Mouse (Mus musculus): ENCODE data around the gene Zfp787. TPM values are rescaled to one million over a fixed set of nuclear protein-coding genes. Genes with fewer than 3 reads are reported as not detected.
"Not testable (repeated sequence)": the region's sequence is repeated elsewhere in the genome, so short reads cannot be mapped to it uniquely, and the experiment has no call there.

Zfp787 gene
- polyA plus RNA-seq, 1 experiment from 2014 or later, result 14.6 TPM

GRCm38 (mm10) chr7:6121128-6121527, 34.7 kb downstream of the Zfp787 start:
- not testable (repeated sequence) for H3K4me3 ChIP-seq (ENCODE audit: low read depth, low read length); H3K9me3 ChIP-seq (ENCODE audit: control insufficient read depth, low read length); H3K27me3 ChIP-seq (replicated peaks; ENCODE audit: control insufficient read depth, insufficient read depth, low read length); H3K4me2 ChIP-seq (ENCODE audit: low read length); H3K27ac ChIP-seq (ENCODE audit: low read depth); H3K4me1 ChIP-seq (replicated peaks; ENCODE audit: control insufficient read depth, insufficient read depth, low read length); ATAC-seq (replicated peaks; ENCODE audit: low FRiP score, low TSS enrichment, low read depth); DNase-seq (ENCODE audit: low spot score); H3K36me3 ChIP-seq (ENCODE audit: control insufficient read depth, insufficient read depth, low read length); H3K9ac ChIP-seq (ENCODE audit: low read length)
- WGBS, result 55% methylated on average over 1 of the region's 1 CpGs

- not testable (repeated sequence) for H3K27me3 ChIP-seq (replicated peaks; ENCODE audit: control insufficient read depth, insufficient read depth, low read length); H3K9ac ChIP-seq (ENCODE audit: low read length); H3K4me2 ChIP-seq (ENCODE audit: low read length); H3K4me3 ChIP-seq (ENCODE audit: low read depth, low read length); H3K27ac ChIP-seq (ENCODE audit: low read depth); ATAC-seq (replicated peaks; ENCODE audit: low FRiP score, low TSS enrichment, low read depth); H3K36me3 ChIP-seq (ENCODE audit: control insufficient read depth, insufficient read depth, low read length); DNase-seq (ENCODE audit: low spot score); H3K9me3 ChIP-seq (ENCODE audit: control insufficient read depth, low read length); H3K4me1 ChIP-seq (replicated peaks; ENCODE audit: control insufficient read depth, insufficient read depth, low read length)
- WGBS, result 73% methylated on average over 2 of the region's 2 CpGs
Measured at GRCm38 (mm10) chr7:6120104-6120503, 35.7 kb downstream of the Zfp787 start.

- ATAC-seq (replicated peaks; ENCODE audit: low FRiP score, low TSS enrichment, low read depth), result no peak
- Histone ChIP-seq H3K9me3 (ENCODE audit: control insufficient read depth, low read length) (no peaks in the 10 kb centered on the region), H3K27ac (ENCODE audit: low read depth) (no peak overlapping the region), H3K36me3 (ENCODE audit: control insufficient read depth, insufficient read depth, low read length) (no peaks in the 10 kb centered on the region), H3K4me3 (ENCODE audit: low read depth, low read length) (no peak overlapping the region), H3K9ac (ENCODE audit: low read length) (no peak overlapping the region), H3K4me1 (replicated peaks; ENCODE audit: control insufficient read depth, insufficient read depth, low read length) (no peaks in the 10 kb centered on the region), H3K4me2 (ENCODE audit: low read length) (no peak overlapping the region), H3K27me3 (replicated peaks; ENCODE audit: control insufficient read depth, insufficient read depth, low read length) (no peaks in the 10 kb centered on the region)
- no peak for DNase-seq (ENCODE audit: low spot score)
- 75% methylated on average over 3 of the region's 3 CpGs for WGBS
Measured at GRCm38 (mm10) chr7:6119501-6119900, 36.3 kb downstream of the Zfp787 start.

Other genes starting within 250 kb of the Zfp787 start
- gene Vmn1r65, start 145.0 kb downstream of the Zfp787 start, polyA plus RNA-seq (2014; fragmentation: Nextera tagmentation; extraction: Ambion mirVana), result not detected in 2 replicates
- not detected in 2 replicates for gene Nlrp4c, start 110.8 kb downstream of the Zfp787 start, polyA plus RNA-seq (2014; fragmentation: Nextera tagmentation; extraction: Ambion mirVana)
- 49.9 and 54.0 TPM in 2 replicates for gene Zfp444, start 16.2 kb upstream of the Zfp787 start, polyA plus RNA-seq (2014; fragmentation: Nextera tagmentation; extraction: Ambion mirVana)
- not detected in 2 replicates for gene Galp, start 41.1 kb upstream of the Zfp787 start, polyA plus RNA-seq (2014; fragmentation: Nextera tagmentation; extraction: Ambion mirVana)
- not detected in 2 replicates for gene Zscan5b, start 66.3 kb upstream of the Zfp787 start, polyA plus RNA-seq (2014; fragmentation: Nextera tagmentation; extraction: Ambion mirVana)
- gene Epp13, start 96.7 kb upstream of the Zfp787 start, polyA plus RNA-seq (2014; fragmentation: Nextera tagmentation; extraction: Ambion mirVana), result not detected in 2 replicates
- 5.7 and 7.9 TPM in 2 replicates for gene Zfp667, start 130.6 kb upstream of the Zfp787 start, polyA plus RNA-seq (2014; fragmentation: Nextera tagmentation; extraction: Ambion mirVana)
- 4.0 and 5.3 TPM in 2 replicates for gene Zfp583, start 175.3 kb upstream of the Zfp787 start, polyA plus RNA-seq (2014; fragmentation: Nextera tagmentation; extraction: Ambion mirVana)
- 1.5 and 2.1 TPM in 2 replicates for gene Gm3854, start 187.8 kb upstream of the Zfp787 start, polyA plus RNA-seq (2014; fragmentation: Nextera tagmentation; extraction: Ambion mirVana)
- gene Zfp78, start 207.3 kb upstream of the Zfp787 start, polyA plus RNA-seq (2014; fragmentation: Nextera tagmentation; extraction: Ambion mirVana), result 2.0 and 2.1 TPM in 2 replicates
- gene Zfp28, start 227.3 kb upstream of the Zfp787 start, polyA plus RNA-seq (2014; fragmentation: Nextera tagmentation; extraction: Ambion mirVana), result 8.3 and 10.2 TPM in 2 replicates
- gene Smim17, start 242.7 kb upstream of the Zfp787 start, polyA plus RNA-seq (2014; fragmentation: Nextera tagmentation; extraction: Ambion mirVana), result 0.31 and 0.38 TPM in 2 replicates